Mouse (Mus musculus): Measurements from ENCODE around the gene Strn.

GRCm38 (mm10) chr17:78618164-78618693 is 118.8 kb downstream of the Strn start:
- no peak for TF ChIP-seq CTCF (IDR thresholded peaks at IDR 0.05)
- TF ChIP-seq EP300 (IDR thresholded peaks at IDR 0.05): no peak

Measured in lung, postnatal 0 days (tissue).